Mouse (Mus musculus): ENCODE measurements around the gene Gm20696. TPM values are rescaled to one million over a fixed set of nuclear protein-coding genes. Genes with fewer than 3 reads are reported as not detected.

Gm20696 gene
- polyA plus RNA-seq, 1 experiment = 1.7 TPM

GRCm38 (mm10) chr6:99338174-99338573 lies 328.4 kb downstream of the Gm20696 start:
- Histone ChIP-seq H3K4me1 (ENCODE audit: control insufficient read depth, insufficient read depth, insufficient read length) (peaks cover 20% of the 10 kb centered on the region), H3K27ac (ENCODE audit: insufficient read depth, low read length) (peak overlapping the region; percentile 95), H3K27me3 (ENCODE audit: control insufficient read depth, insufficient read depth, low read length) (no peaks in the 10 kb centered on the region), H3K4me3 (ENCODE audit: extremely low read depth, insufficient read depth, insufficient read length) (peak overlapping the region; percentile 51), H3K36me3 (ENCODE audit: control insufficient read depth, insufficient read depth, low read length) (no peaks in the 10 kb centered on the region)
- 24% methylated on average over 3 of the region's 3 CpGs for WGBS
- no peak for TF ChIP-seq POLR2A (IDR thresholded peaks at IDR 0.05; ENCODE audit: low read depth, low read length)
- TF ChIP-seq CTCF (IDR thresholded peaks at IDR 0.05; ENCODE audit: extremely low read depth, insufficient read depth, insufficient read length, insufficient replicate concordance) = no peak
- DNase-seq (ENCODE audit: low read depth in 1 of 2, low spot score in 2 of 2) = no peak

- Histone ChIP-seq H3K36me3 (ENCODE audit: control insufficient read depth, insufficient read depth, low read length) (no peaks in the 10 kb centered on the region), H3K27ac (ENCODE audit: insufficient read depth, low read length) (peak overlapping the region; percentile 95), H3K27me3 (ENCODE audit: control insufficient read depth, insufficient read depth, low read length) (no peaks in the 10 kb centered on the region), H3K4me3 (ENCODE audit: extremely low read depth, insufficient read depth, insufficient read length) (peak overlapping the region; percentile 51; the same call in 1 of the 2 replicates), H3K4me1 (ENCODE audit: control insufficient read depth, insufficient read depth, insufficient read length) (peaks cover 22% of the 10 kb centered on the region)
- peak in 1 of 2 experiments; percentile 29 for DNase-seq (ENCODE audit: low read depth in 1 of 2, low spot score in 2 of 2)
- TF ChIP-seq CTCF (IDR thresholded peaks at IDR 0.05; ENCODE audit: extremely low read depth, insufficient read depth, insufficient read length, insufficient replicate concordance) (no peak), POLR2A (IDR thresholded peaks at IDR 0.05; ENCODE audit: low read depth, low read length) (no peak)
- WGBS = 21% methylated on average over 6 of the region's 6 CpGs
Observed at GRCm38 (mm10) chr6:99337575-99337974, 329.0 kb downstream of the Gm20696 start.

GRCm38 (mm10) chr6:99336191-99336590 lies 330.4 kb downstream of the Gm20696 start:
- DNase-seq (ENCODE audit: low read depth in 1 of 2, low spot score in 2 of 2) = no peak
- no peak for TF ChIP-seq POLR2A (IDR thresholded peaks at IDR 0.05; ENCODE audit: low read depth, low read length)
- no peak for TF ChIP-seq CTCF (IDR thresholded peaks at IDR 0.05; ENCODE audit: extremely low read depth, insufficient read depth, insufficient read length, insufficient replicate concordance)
- Histone ChIP-seq H3K27ac (ENCODE audit: insufficient read depth, low read length) (peak overlapping the region; percentile 87), H3K27me3 (ENCODE audit: control insufficient read depth, insufficient read depth, low read length) (no peaks in the 10 kb centered on the region), H3K4me1 (ENCODE audit: control insufficient read depth, insufficient read depth, insufficient read length) (peaks cover 26% of the 10 kb centered on the region), H3K36me3 (ENCODE audit: control insufficient read depth, insufficient read depth, low read length) (no peaks in the 10 kb centered on the region), H3K4me3 (ENCODE audit: extremely low read depth, insufficient read depth, insufficient read length) (peak overlapping the region; percentile 2; the same call in 1 of the 2 replicates)
- 25% methylated on average over 5 of the region's 5 CpGs for WGBS

- TF ChIP-seq POLR2A (IDR thresholded peaks at IDR 0.05; ENCODE audit: low read depth, low read length) = no peak
- no peak for TF ChIP-seq CTCF (IDR thresholded peaks at IDR 0.05; ENCODE audit: extremely low read depth, insufficient read depth, insufficient read length, insufficient replicate concordance)
- Histone ChIP-seq H3K4me3 (ENCODE audit: extremely low read depth, insufficient read depth, insufficient read length) (peak overlapping the region; percentile 33; the same call in 1 of the 2 replicates), H3K36me3 (ENCODE audit: control insufficient read depth, insufficient read depth, low read length) (no peaks in the 10 kb centered on the region), H3K4me1 (ENCODE audit: control insufficient read depth, insufficient read depth, insufficient read length) (peaks cover 34% of the 10 kb centered on the region), H3K27me3 (ENCODE audit: control insufficient read depth, insufficient read depth, low read length) (no peaks in the 10 kb centered on the region), H3K27ac (ENCODE audit: insufficient read depth, low read length) (peak overlapping the region; percentile 75)
- 46% methylated on average over 13 of the region's 13 CpGs for WGBS
- no peak for DNase-seq (ENCODE audit: low read depth in 1 of 2, low spot score in 2 of 2)
Observed at GRCm38 (mm10) chr6:99335174-99335830, 331.3 kb downstream of the Gm20696 start.

GRCm38 (mm10) chr6:99334255-99334654 lies 332.3 kb downstream of the Gm20696 start:
- TF ChIP-seq CTCF (IDR thresholded peaks at IDR 0.05; ENCODE audit: extremely low read depth, insufficient read depth, insufficient read length, insufficient replicate concordance) (no peak), POLR2A (IDR thresholded peaks at IDR 0.05; ENCODE audit: low read depth, low read length) (no peak)
- Histone ChIP-seq H3K27ac (ENCODE audit: insufficient read depth, low read length) (peak overlapping the region; percentile 86), H3K36me3 (ENCODE audit: control insufficient read depth, insufficient read depth, low read length) (no peaks in the 10 kb centered on the region), H3K4me1 (ENCODE audit: control insufficient read depth, insufficient read depth, insufficient read length) (peaks cover 36% of the 10 kb centered on the region), H3K27me3 (ENCODE audit: control insufficient read depth, insufficient read depth, low read length) (no peaks in the 10 kb centered on the region), H3K4me3 (ENCODE audit: extremely low read depth, insufficient read depth, insufficient read length) (no peak overlapping the region)
- no peak for DNase-seq (ENCODE audit: low read depth in 1 of 2, low spot score in 2 of 2)
- WGBS = 45% methylated on average over 3 of the region's 3 CpGs

GRCm38 (mm10) chr6:99333127-99333526 lies 333.5 kb downstream of the Gm20696 start:
- TF ChIP-seq CTCF (IDR thresholded peaks at IDR 0.05; ENCODE audit: extremely low read depth, insufficient read depth, insufficient read length, insufficient replicate concordance) = no peak
- no peak for TF ChIP-seq POLR2A (IDR thresholded peaks at IDR 0.05; ENCODE audit: low read depth, low read length)
- Histone ChIP-seq H3K36me3 (ENCODE audit: control insufficient read depth, insufficient read depth, low read length) (no peaks in the 10 kb centered on the region), H3K4me1 (ENCODE audit: control insufficient read depth, insufficient read depth, insufficient read length) (peaks cover 31% of the 10 kb centered on the region), H3K27me3 (ENCODE audit: control insufficient read depth, insufficient read depth, low read length) (no peaks in the 10 kb centered on the region), H3K27ac (ENCODE audit: insufficient read depth, low read length) (peak overlapping the region; percentile 36; the same call in 1 of the 2 replicates), H3K4me3 (ENCODE audit: extremely low read depth, insufficient read depth, insufficient read length) (no peak overlapping the region)
- DNase-seq (ENCODE audit: low read depth in 1 of 2, low spot score in 2 of 2) = no peak
- WGBS = 85% methylated on average over 5 of the region's 5 CpGs

GRCm38 (mm10) chr6:99330169-99330568 lies 336.4 kb downstream of the Gm20696 start:
- Histone ChIP-seq H3K27me3 (ENCODE audit: control insufficient read depth, insufficient read depth, low read length) (no peaks in the 10 kb centered on the region), H3K36me3 (ENCODE audit: control insufficient read depth, insufficient read depth, low read length) (no peaks in the 10 kb centered on the region), H3K4me3 (ENCODE audit: extremely low read depth, insufficient read depth, insufficient read length) (no peak overlapping the region), H3K27ac (ENCODE audit: insufficient read depth, low read length) (no peak overlapping the region), H3K4me1 (ENCODE audit: control insufficient read depth, insufficient read depth, insufficient read length) (peaks cover 23% of the 10 kb centered on the region)
- 49% methylated on average over 4 of the region's 4 CpGs for WGBS
- no peak for DNase-seq (ENCODE audit: low read depth in 1 of 2, low spot score in 2 of 2)
- TF ChIP-seq CTCF (IDR thresholded peaks at IDR 0.05; ENCODE audit: extremely low read depth, insufficient read depth, insufficient read length, insufficient replicate concordance) = no peak
- TF ChIP-seq POLR2A (IDR thresholded peaks at IDR 0.05; ENCODE audit: low read depth, low read length) = no peak
